ENCODE assay signal across 23 mouse cellular contexts in genomic region chr1:152039588-152039987, GRCm38 (mm10). TPM values are rescaled to one million over a fixed set of nuclear protein-coding genes. Genes with fewer than 3 reads are reported as not detected.
DNase-seq lines count a peak whose midpoint lies in the region; ATAC-seq and TF ChIP-seq lines count a peak whose summit lies in the region.
"Had no signal": no experiment of that assay in that cellular context is flagged by ENCODE, and none has a peak within 500 bp of the region (broad histone marks: within the 10 kb centered on the region; RNA-seq: fewer than 3 reads in every experiment).

No protein-coding gene starts in this region.

- ATAC-seq in forebrain, postnatal 0 days = peak; percentile 56; the same call in 1 of the 2 replicates
- ATAC-seq in lung, embryonic 16.5 days (ENCODE audit: low read depth) = peak; percentile 47; the same call in 1 of the 2 replicates
- ATAC-seq in intestine, embryonic 16.5 days = peak; percentile 73
- 0 out of 2 replicates have a peak, but pooled peaks have one; percentile 43 for ATAC-seq in stomach, embryonic 15.5 days (ENCODE audit: insufficient read depth, low FRiP score, low read depth)
- ATAC-seq: CD4-positive, CD25-positive, alpha-beta regulatory T cell, adult 4 months; liver, postnatal 0 days; midbrain, embryonic 13.5 days had no signal

- no peak overlapping the region for H3K4me3 ChIP-seq in forebrain, postnatal 0 days (ENCODE audit: low read depth, low read length)
- H3K4me3 ChIP-seq in forebrain, embryonic 10.5 days = no peak overlapping the region
- H3K4me3 ChIP-seq in lung, embryonic 16.5 days (ENCODE audit: low read length) = no peak overlapping the region
- H3K4me3 ChIP-seq in lung, adult 2 months (replicated peaks; ENCODE audit: extremely low read depth, low read depth, low read length) = no peak overlapping the region
- H3K4me3 ChIP-seq in intestine, embryonic 16.5 days (ENCODE audit: low read length) = no peak overlapping the region
- H3K4me3 ChIP-seq in stomach, embryonic 15.5 days (replicated peaks) = no peak overlapping the region
- H3K4me3 ChIP-seq: forebrain, embryonic 12.5 days; kidney, embryonic 15.5 days; megakaryocyte, embryonic 14.5 days; midbrain, embryonic 13.5 days; neural tube, embryonic 12.5 days had no signal

- 76% methylated on average over 8 of the region's 8 CpGs for WGBS in forebrain, postnatal 0 days
- WGBS in forebrain, embryonic 10.5 days = 88% methylated on average over 8 of the region's 8 CpGs
- 38% methylated on average over 8 of the region's 8 CpGs for WGBS in lung, embryonic 16.5 days
- WGBS in lung, adult 2 months = 68% methylated on average over 8 of the region's 8 CpGs
- 47% methylated on average over 8 of the region's 8 CpGs for WGBS in intestine, embryonic 16.5 days
- 61% methylated on average over 8 of the region's 8 CpGs for WGBS in stomach, embryonic 15.5 days

- no peaks in the 10 kb centered on the region for H3K4me1 ChIP-seq in forebrain, postnatal 0 days (ENCODE audit: insufficient read depth)
- peaks cover 38% of the 10 kb centered on the region for H3K4me1 ChIP-seq in forebrain, embryonic 10.5 days
- peaks cover 20% of the 10 kb centered on the region for H3K4me1 ChIP-seq in lung, embryonic 16.5 days (replicated peaks; ENCODE audit: control insufficient read depth, insufficient read depth, low read length)
- peaks cover 5% of the 10 kb centered on the region for H3K4me1 ChIP-seq in lung, adult 2 months (ENCODE audit: control insufficient read depth, insufficient read depth, low read length)
- peaks cover 40% of the 10 kb centered on the region for H3K4me1 ChIP-seq in intestine, embryonic 16.5 days (ENCODE audit: control insufficient read depth, insufficient read depth, low read length)
- peaks cover 15% of the 10 kb centered on the region; the same call in 1 of the 2 replicates for H3K4me1 ChIP-seq in stomach, embryonic 15.5 days

- no peak overlapping the region for H3K9ac ChIP-seq in forebrain, postnatal 0 days
- no peak overlapping the region for H3K9ac ChIP-seq in lung, embryonic 16.5 days (ENCODE audit: low read length)
- H3K9ac ChIP-seq in intestine, embryonic 16.5 days (ENCODE audit: low read depth, low read length) = peak overlapping the region; percentile 39; the same call in 1 of the 2 replicates
- no peak overlapping the region for H3K9ac ChIP-seq in stomach, embryonic 15.5 days
- H3K9ac ChIP-seq: forebrain, embryonic 12.5 days; hindbrain, embryonic 14.5 days; kidney, embryonic 15.5 days; liver, postnatal 0 days; midbrain, embryonic 13.5 days; neural tube, embryonic 12.5 days had no signal

- no peak overlapping the region for H3K27ac ChIP-seq in forebrain, postnatal 0 days (ENCODE audit: low read depth, low read length)
- no peak overlapping the region for H3K27ac ChIP-seq in forebrain, embryonic 10.5 days
- H3K27ac ChIP-seq in lung, embryonic 16.5 days (ENCODE audit: low read length) = no peak overlapping the region
- peak overlapping the region; percentile 70 for H3K27ac ChIP-seq in intestine, embryonic 16.5 days (ENCODE audit: low read length)
- H3K27ac ChIP-seq in stomach, embryonic 15.5 days = peak overlapping the region; percentile 32
- H3K27ac ChIP-seq: forebrain, embryonic 12.5 days; kidney, embryonic 15.5 days; midbrain, embryonic 13.5 days; neural tube, embryonic 12.5 days had no signal

- no peaks in the 10 kb centered on the region for H3K36me3 ChIP-seq in forebrain, postnatal 0 days (ENCODE audit: insufficient read depth)
- H3K36me3 ChIP-seq in forebrain, embryonic 10.5 days (replicated peaks) = no peaks in the 10 kb centered on the region
- no peaks in the 10 kb centered on the region for H3K36me3 ChIP-seq in lung, embryonic 16.5 days (ENCODE audit: control insufficient read depth, insufficient read depth, low read length)
- H3K36me3 ChIP-seq in intestine, embryonic 16.5 days (ENCODE audit: control insufficient read depth, insufficient read depth, low read length) = no peaks in the 10 kb centered on the region
- no peaks in the 10 kb centered on the region for H3K36me3 ChIP-seq in stomach, embryonic 15.5 days
- H3K36me3 ChIP-seq: forebrain, embryonic 12.5 days; kidney, embryonic 15.5 days; midbrain, embryonic 13.5 days; neural tube, embryonic 12.5 days had no signal

- no peak for TF ChIP-seq POLR2A in lung, adult 2 months (IDR thresholded peaks at IDR 0.05; ENCODE audit: borderline replicate concordance, extremely low read depth, low read depth, low read length)

- no peaks in the 10 kb centered on the region for H3K27me3 ChIP-seq in forebrain, postnatal 0 days (ENCODE audit: insufficient read depth, low read length)
- no peaks in the 10 kb centered on the region for H3K27me3 ChIP-seq in forebrain, embryonic 10.5 days (ENCODE audit: poor library complexity, severe bottlenecking)
- H3K27me3 ChIP-seq in lung, embryonic 16.5 days (ENCODE audit: control insufficient read depth, insufficient read depth, low read depth, low read length) = no peaks in the 10 kb centered on the region
- no peaks in the 10 kb centered on the region for H3K27me3 ChIP-seq in intestine, embryonic 16.5 days (replicated peaks; ENCODE audit: control insufficient read depth, insufficient read depth, low read length)
- H3K27me3 ChIP-seq in stomach, embryonic 15.5 days (replicated peaks) = no peaks in the 10 kb centered on the region
- H3K27me3 ChIP-seq: forebrain, embryonic 12.5 days; kidney, embryonic 15.5 days; megakaryocyte, embryonic 14.5 days; midbrain, embryonic 13.5 days; neural tube, embryonic 12.5 days had no signal

- no peak for DNase-seq in forebrain, postnatal 0 days
- no peak for DNase-seq in forebrain, embryonic 10.5 days (ENCODE audit: extremely low spot score, low spot score)
- no peak for DNase-seq in lung, adult 2 months
- no peak for DNase-seq in cerebellum, postnatal 10 days
- DNase-seq in adrenal gland, postnatal 14 days = no peak
- DNase-seq: cerebellum, adult 18-20 months; gastrocnemius, postnatal 25 days; heart, postnatal 4 days; kidney, adult 11 months; kidney, postnatal 36 days; liver, postnatal 0 days; lung, postnatal 36 days had no signal

- TF ChIP-seq CTCF in forebrain, postnatal 0 days (IDR thresholded peaks at IDR 0.05; ENCODE audit: low read depth) = no peak
- no peak for TF ChIP-seq CTCF in lung, adult 2 months (IDR thresholded peaks at IDR 0.05; ENCODE audit: insufficient read depth, low read length)

- H3K4me2 ChIP-seq in forebrain, postnatal 0 days (ENCODE audit: low read depth) = no peak overlapping the region
- no peak overlapping the region for H3K4me2 ChIP-seq in lung, embryonic 16.5 days (ENCODE audit: low read depth, low read length)
- no peak overlapping the region for H3K4me2 ChIP-seq in intestine, embryonic 16.5 days (ENCODE audit: low read depth, low read length)
- no peak overlapping the region for H3K4me2 ChIP-seq in stomach, embryonic 15.5 days
- H3K4me2 ChIP-seq: forebrain, embryonic 12.5 days; hindbrain, embryonic 14.5 days; kidney, embryonic 15.5 days; liver, embryonic 11.5 days; midbrain, embryonic 13.5 days; neural tube, embryonic 12.5 days had no signal

- no peaks in the 10 kb centered on the region for H3K9me3 ChIP-seq in forebrain, postnatal 0 days (ENCODE audit: low read length)
- H3K9me3 ChIP-seq in forebrain, embryonic 10.5 days = no peaks in the 10 kb centered on the region
- no peaks in the 10 kb centered on the region for H3K9me3 ChIP-seq in lung, embryonic 16.5 days (ENCODE audit: control insufficient read depth, low read length)
- no peaks in the 10 kb centered on the region for H3K9me3 ChIP-seq in intestine, embryonic 16.5 days (ENCODE audit: control insufficient read depth, low read length)
- H3K9me3 ChIP-seq in stomach, embryonic 15.5 days = no peaks in the 10 kb centered on the region
- H3K9me3 ChIP-seq: forebrain, embryonic 12.5 days; kidney, embryonic 15.5 days; megakaryocyte, embryonic 14.5 days; midbrain, embryonic 13.5 days; neural tube, embryonic 12.5 days had no signal

RNA-seq across cellular contexts. Expression of gene 1700025G04Rik, which starts 50.3 kb away (rescaled TPM):
- total RNA-seq in forebrain, postnatal 0 days (2014; rRNA removed) = 36.8 and 43.2 TPM in 2 replicates
- polyA plus RNA-seq in forebrain, postnatal 0 days (2015; fragmentation: Nextera tagmentation; extraction: Ambion mirVana) = 17.0 and 25.5 TPM in 2 replicates
- polyA plus RNA-seq in forebrain, embryonic 10.5 days (2016; fragmentation: Nextera tagmentation; extraction: Ambion mirVana) = 14.2 and 15.4 TPM in 2 replicates
- polyA plus RNA-seq in lung, embryonic 16.5 days (2015; fragmentation: Nextera tagmentation; extraction: Ambion mirVana) = 16.7 and 17.3 TPM in 2 replicates
- 1.5 and 3.5 TPM in 2 replicates for polyA plus RNA-seq in lung, adult 2 months (2012; rRNA removed)
- polyA plus RNA-seq in intestine, embryonic 16.5 days (2015; fragmentation: Nextera tagmentation; extraction: Ambion mirVana) = 18.5 and 20.2 TPM in 2 replicates
- polyA plus RNA-seq in stomach, embryonic 15.5 days (2015; fragmentation: Nextera tagmentation; extraction: Ambion mirVana) = 32.3 and 35.2 TPM in 2 replicates
- 91.7 and 92.5 TPM in 2 replicates for total RNA-seq in adrenal gland, postnatal 14 days (2021)

Comparison
In these comparisons a context has a peak if more than half of its experiments do, and no peak if none do; other contexts are left out.
1. H3K27ac ChIP-seq: peak in intestine, embryonic 16.5 days (single experiment) and stomach, embryonic 15.5 days (single experiment); none in forebrain, postnatal 0 days (single experiment), forebrain, embryonic 10.5 days (single experiment) and lung, embryonic 16.5 days (single experiment).
2. Peak in every context shown above with its lines, with median percentiles within 50 percentile points of each other: ATAC-seq.